Mouse (Mus musculus): ENCODE data around the gene Fam83e.

DNA sequence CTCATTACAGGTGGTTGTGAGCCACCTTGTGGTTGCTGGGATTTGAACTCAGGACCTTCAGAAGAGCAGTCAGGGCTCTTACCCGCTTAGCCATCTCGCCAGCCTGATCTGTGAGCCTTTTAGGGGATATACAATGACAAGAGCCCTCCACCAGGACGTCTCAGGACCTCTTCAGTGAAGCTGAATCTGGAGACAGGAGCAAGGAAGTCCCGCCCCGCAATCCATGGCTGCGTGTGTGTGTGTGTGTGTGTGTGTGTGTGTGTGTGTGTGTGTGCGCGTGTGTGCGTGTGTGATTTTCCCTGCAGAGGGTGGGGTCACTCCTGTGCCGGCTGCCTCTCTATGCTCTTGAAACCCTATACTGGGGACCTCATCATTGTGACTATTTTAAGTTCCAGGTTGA is 18.8 kb downstream of the Fam83e start:
- TF ChIP-seq CTCF (IDR thresholded peaks at IDR 0.05) = no peak
- TF ChIP-seq EP300 (IDR thresholded peaks at IDR 0.05) = no peak

All from lung, postnatal 0 days (tissue).